Comparison of ENCODE assay signal across 12 mouse cellular contexts in the genomic region with DNA sequence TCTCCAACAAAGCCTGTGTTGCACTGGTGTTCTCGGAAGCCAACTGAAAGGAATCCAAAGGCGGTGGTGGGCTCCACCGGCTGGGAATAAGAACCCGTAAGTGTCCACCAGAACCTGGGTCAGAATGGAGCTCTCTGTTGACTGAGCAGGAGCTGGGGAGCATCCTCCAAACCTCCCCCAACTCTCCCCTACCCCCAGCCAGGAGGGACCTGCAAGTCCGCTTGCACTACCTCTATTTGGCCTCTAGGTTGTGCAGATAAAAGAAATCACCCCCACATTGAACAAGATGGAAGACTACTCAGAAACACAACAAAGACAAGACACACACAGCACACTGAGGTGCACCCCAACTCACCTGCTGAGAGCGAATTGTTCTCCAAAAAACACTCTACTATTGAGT. TPM values are rescaled to one million over a fixed set of nuclear protein-coding genes. Genes with fewer than 3 reads are reported as not detected.
A peak's percentile ranks its signal among the peaks of the same experiment; 100 is the strongest.
DNase-seq lines count a peak whose midpoint lies in the region; ATAC-seq and TF ChIP-seq lines count a peak whose summit lies in the region.
"Had no signal": no experiment of that assay in that cellular context is flagged by ENCODE, and none has a peak within 500 bp of the region (broad histone marks: within the 10 kb centered on the region; RNA-seq: fewer than 3 reads in every experiment).

No protein-coding gene starts in this region.

- no peak; the same call in 1 of the 2 replicates for ATAC-seq in hindbrain, postnatal 0 days
- no peak for ATAC-seq in hindbrain, embryonic 11.5 days (ENCODE audit: low FRiP score)

- peaks cover 32% of the 10 kb centered on the region for H3K36me3 ChIP-seq in hindbrain, postnatal 0 days (ENCODE audit: insufficient read depth, low read length)
- peaks cover 7% of the 10 kb centered on the region for H3K36me3 ChIP-seq in hindbrain, embryonic 11.5 days (ENCODE audit: control insufficient read depth, insufficient read depth, low read length)
- no peaks in the 10 kb centered on the region for H3K36me3 ChIP-seq in testis, adult 2 months (ENCODE audit: control insufficient read depth, insufficient read depth, low read length)
- H3K36me3 ChIP-seq in MEL (ENCODE audit: control insufficient read depth in 1 of 2, insufficient read depth in 2 of 2, low read length in 2 of 2): peaks cover 0 to under 1% of the 10 kb centered on the region in 2 experiments; a peak in 1 of 4 replicates

- H3K79me2 ChIP-seq in MEL (ENCODE audit: control insufficient read depth, insufficient read depth, low read length, poor library complexity): no peaks in the 10 kb centered on the region

- TF ChIP-seq CTCF in hindbrain, postnatal 0 days (IDR thresholded peaks at IDR 0.05; ENCODE audit: low read depth): peak; percentile 58
- TF ChIP-seq CTCF in testis, adult 2 months (IDR thresholded peaks at IDR 0.05; ENCODE audit: control insufficient read depth, insufficient read depth, insufficient replicate concordance, low read depth, low read length): 0 out of 2 replicates have a peak, but pooled peaks have one; percentile 6
- TF ChIP-seq CTCF in MEL (IDR thresholded peaks at IDR 0.05 in 2 of 3, conservative IDR thresholded peaks at IDR 0.05 in 1 of 3; ENCODE audit: control insufficient read depth in 1 of 3, insufficient read depth in 1 of 3, low read depth in 2 of 3, low read length in 3 of 3, poor library complexity in 1 of 3, severe bottlenecking in 1 of 3): peak; percentile 17 to 56 (median 45); a peak in 4 of 6 replicates

- H3K27me3 ChIP-seq in hindbrain, postnatal 0 days (ENCODE audit: insufficient read depth, low read length): no peaks in the 10 kb centered on the region
- no peaks in the 10 kb centered on the region for H3K27me3 ChIP-seq in hindbrain, embryonic 11.5 days (ENCODE audit: control insufficient read depth, insufficient read depth, low read length)
- H3K27me3 ChIP-seq in testis, adult 2 months (ENCODE audit: control insufficient read depth, insufficient read depth, low read length): no peaks in the 10 kb centered on the region
- no peaks in the 10 kb centered on the region for H3K27me3 ChIP-seq in MEL (ENCODE audit: control insufficient read depth in 1 of 2, insufficient read depth in 2 of 2, low read length in 2 of 2)
- H3K27me3 ChIP-seq: hindbrain, embryonic 12.5 days had no signal

- no peak for TF ChIP-seq POLR2A in testis, adult 2 months (IDR thresholded peaks at IDR 0.05; ENCODE audit: control insufficient read depth, low read depth, low read length)
- TF ChIP-seq POLR2A in MEL (IDR thresholded peaks at IDR 0.05; ENCODE audit: control insufficient read depth in 1 of 2, insufficient read depth in 1 of 2, low read depth in 1 of 2, low read length in 2 of 2, poor library complexity in 1 of 2): no peak

- H3K27ac ChIP-seq in hindbrain, postnatal 0 days: no peak overlapping the region
- H3K27ac ChIP-seq in hindbrain, embryonic 11.5 days (ENCODE audit: low read depth, low read length): no peak overlapping the region
- H3K27ac ChIP-seq in testis, adult 2 months (ENCODE audit: control insufficient read depth, insufficient read depth, low read depth, low read length): no peak overlapping the region
- H3K27ac ChIP-seq in MEL (ENCODE audit: control insufficient read depth, low read depth, low read length): no peak overlapping the region
- H3K27ac ChIP-seq: hindbrain, embryonic 12.5 days had no signal

- H3K4me1 ChIP-seq in hindbrain, postnatal 0 days (ENCODE audit: insufficient read depth, low read length): no peaks in the 10 kb centered on the region
- H3K4me1 ChIP-seq in hindbrain, embryonic 11.5 days (replicated peaks; ENCODE audit: control insufficient read depth, insufficient read depth, low read length): no peaks in the 10 kb centered on the region
- H3K4me1 ChIP-seq in testis, adult 2 months (ENCODE audit: control insufficient read depth, insufficient read depth, low read length): no peaks in the 10 kb centered on the region
- peaks cover 0 to 3% of the 10 kb centered on the region in 2 experiments; a peak in 2 of 4 replicates for H3K4me1 ChIP-seq in MEL (ENCODE audit: control insufficient read depth in 1 of 2, insufficient read depth in 2 of 2, low read length in 2 of 2)
- H3K4me1 ChIP-seq: hindbrain, embryonic 12.5 days had no signal

- H3K9ac ChIP-seq in hindbrain, postnatal 0 days (replicated peaks; ENCODE audit: low read length): no peak overlapping the region
- no peak overlapping the region for H3K9ac ChIP-seq in hindbrain, embryonic 11.5 days (ENCODE audit: low read depth, low read length)
- no peak overlapping the region for H3K9ac ChIP-seq in MEL (ENCODE audit: control insufficient read depth, low read depth, low read length, poor library complexity, severe bottlenecking)
- H3K9ac ChIP-seq: hindbrain, embryonic 12.5 days had no signal

- WGBS in hindbrain, postnatal 0 days: 86% methylated on average over 6 of the region's 6 CpGs
- WGBS in hindbrain, embryonic 11.5 days: 86% methylated on average over 6 of the region's 6 CpGs

- TF ChIP-seq RAD21 in MEL (IDR thresholded peaks at IDR 0.05; ENCODE audit: low read depth, low read length): peak; percentile 4

- peak; percentile 26 for DNase-seq in hindbrain, postnatal 0 days (ENCODE audit: low spot score)
- DNase-seq in hindbrain, embryonic 11.5 days (ENCODE audit: low spot score): no peak
- DNase-seq in testis, postnatal 14 days (ENCODE audit: low spot score): no peak
- peak; percentile 57 for DNase-seq in MEL (ENCODE audit: low read depth, low spot score)
- DNase-seq in retina, embryonic 14.5 days (ENCODE audit: low spot score): peak; percentile 22
- no peak for DNase-seq in left cerebral cortex, adult 11 months (ENCODE audit: low spot score)
- no peak for DNase-seq in c-Kit-positive CD71-positive TER-119-positive erythroid progenitor cells, embryonic 14.5 days (ENCODE audit: low spot score)
- DNase-seq: adrenal gland, postnatal 36 days; cerebellum, adult 9-10 months; kidney, postnatal 4 days had no signal

- no peak overlapping the region for H3K4me3 ChIP-seq in hindbrain, postnatal 0 days (ENCODE audit: low read length)
- H3K4me3 ChIP-seq in hindbrain, embryonic 11.5 days (ENCODE audit: low read depth, low read length): no peak overlapping the region
- no peak overlapping the region for H3K4me3 ChIP-seq in testis, adult 2 months (ENCODE audit: control insufficient read depth, low read depth, low read length)
- H3K4me3 ChIP-seq in MEL (ENCODE audit: control insufficient read depth in 1 of 2, insufficient read depth in 1 of 2, low read depth in 2 of 2, low read length in 2 of 2): no peak overlapping the region
- H3K4me3 ChIP-seq: hindbrain, embryonic 12.5 days had no signal

- no peak overlapping the region for H3K4me2 ChIP-seq in hindbrain, postnatal 0 days (ENCODE audit: low read depth, low read length)
- H3K4me2 ChIP-seq in hindbrain, embryonic 11.5 days (replicated peaks; ENCODE audit: low read depth, low read length): no peak overlapping the region
- H3K4me2 ChIP-seq: hindbrain, embryonic 12.5 days had no signal

- H3K9me3 ChIP-seq in hindbrain, postnatal 0 days (ENCODE audit: low read length): no peaks in the 10 kb centered on the region
- H3K9me3 ChIP-seq in hindbrain, embryonic 11.5 days (ENCODE audit: control insufficient read depth, low read length): no peaks in the 10 kb centered on the region
- H3K9me3 ChIP-seq in MEL (replicated peaks; ENCODE audit: insufficient read depth, low read length): no peaks in the 10 kb centered on the region
- H3K9me3 ChIP-seq: hindbrain, embryonic 12.5 days had no signal

- no peak for TF ChIP-seq EP300 in MEL (IDR thresholded peaks at IDR 0.05; ENCODE audit: low read depth in 1 of 2, low read length in 2 of 2)

TF ChIP-seq in MEL, 35 proteins besides CTCF, POLR2A, EP300 and RAD21:
- TF ChIP-seq TAL1 (IDR thresholded peaks at IDR 0.05; ENCODE audit: low read length) (no peak), POLR2AphosphoS5 (IDR thresholded peaks at IDR 0.05; ENCODE audit: borderline replicate concordance, low read depth, low read length) (no peak), MAX (IDR thresholded peaks at IDR 0.05; ENCODE audit: low read length) (no peak), CHD1 (IDR thresholded peaks at IDR 0.05; ENCODE audit: low read depth, low read length) (no peak)

RNA-seq across cellular contexts. Expression of a gene that starts 8.7 kb away (rescaled TPM):
- total RNA-seq in hindbrain, postnatal 0 days (2014; rRNA removed): 1,071 and 1,180 TPM in 2 replicates
- polyA plus RNA-seq in hindbrain, postnatal 0 days (2015; fragmentation: Nextera tagmentation; extraction: Ambion mirVana): 1,213 and 1,215 TPM in 2 replicates
- polyA plus RNA-seq in hindbrain, embryonic 11.5 days (2014; fragmentation: Nextera tagmentation; extraction: Ambion mirVana): 486 and 529 TPM in 2 replicates
- 34.6 and 39.0 TPM in 2 replicates for polyA plus RNA-seq in testis, adult 2 months (2012; rRNA removed)
- total RNA-seq in MEL (2012; rRNA removed): 311 and 342 TPM in 2 replicates
- polyA plus RNA-seq in MEL (2012; ENCODE audit: insufficient read depth in 1 of 2, insufficient read length in 2 of 2, low read depth in 1 of 2, low replicate concordance in 2 of 2, missing spikeins in 1 of 2): 100 to 1,000 TPM; 188 to 471 TPM

RNA-seq across cellular contexts. Expression of a gene that starts 50.4 kb away (rescaled TPM):
- 36.9 and 38.7 TPM in 2 replicates for total RNA-seq in hindbrain, postnatal 0 days (2014; rRNA removed)
- 8.4 and 10.4 TPM in 2 replicates for polyA plus RNA-seq in hindbrain, postnatal 0 days (2015; fragmentation: Nextera tagmentation; extraction: Ambion mirVana)
- 5.7 and 7.9 TPM in 2 replicates for polyA plus RNA-seq in hindbrain, embryonic 11.5 days (2014; fragmentation: Nextera tagmentation; extraction: Ambion mirVana)
- 14.9 and 16.2 TPM in 2 replicates for polyA plus RNA-seq in testis, adult 2 months (2012; rRNA removed)
- 20.0 and 25.1 TPM in 2 replicates for total RNA-seq in MEL (2012; rRNA removed)
- polyA plus RNA-seq in MEL (2012; ENCODE audit: insufficient read depth in 1 of 2, insufficient read length in 2 of 2, low read depth in 1 of 2, low replicate concordance in 2 of 2, missing spikeins in 1 of 2): 10 to 100 TPM in 1 of 2 experiments, not detected in 1; 23.1 TPM

RNA-seq across cellular contexts. Expression of a gene that starts 50.8 kb away (rescaled TPM):
- 15.1 and 15.2 TPM in 2 replicates for total RNA-seq in hindbrain, postnatal 0 days (2014; rRNA removed)
- polyA plus RNA-seq in hindbrain, postnatal 0 days (2015; fragmentation: Nextera tagmentation; extraction: Ambion mirVana): 26.8 and 28.0 TPM in 2 replicates
- polyA plus RNA-seq in hindbrain, embryonic 11.5 days (2014; fragmentation: Nextera tagmentation; extraction: Ambion mirVana): 18.5 and 21.9 TPM in 2 replicates
- polyA plus RNA-seq in testis, adult 2 months (2012; rRNA removed): 78.2 and 91.9 TPM in 2 replicates
- total RNA-seq in MEL (2012; rRNA removed): 8.5 TPM in 2 replicates
- 1 to 10 TPM in 1 of 2 experiments, not detected in 1; 9.3 TPM for polyA plus RNA-seq in MEL (2012; ENCODE audit: insufficient read depth in 1 of 2, insufficient read length in 2 of 2, low read depth in 1 of 2, low replicate concordance in 2 of 2, missing spikeins in 1 of 2)

Comparison
In these comparisons a context has a peak if more than half of its experiments do, and no peak if none do; other contexts are left out.
1. DNase-seq: peak in hindbrain, postnatal 0 days (single experiment), MEL (single experiment) and retina, embryonic 14.5 days (single experiment); none in hindbrain, embryonic 11.5 days (single experiment), testis, postnatal 14 days (single experiment), left cerebral cortex, adult 11 months (single experiment) and c-Kit-positive CD71-positive TER-119-positive erythroid progenitor cells, embryonic 14.5 days (single experiment).
2. CTCF ChIP-seq: peak in every context shown above with its lines; median percentile 58 in hindbrain, postnatal 0 days; 45 in MEL; 6 in testis, adult 2 months.